12 mouse cellular contexts compared by ENCODE assay signal in genomic region chr2:169821021-169821441, GRCm38 (mm10).
DNase-seq lines count a peak whose midpoint lies in the region; ATAC-seq and TF ChIP-seq lines count a peak whose summit lies in the region.
"Had no signal": no experiment of that assay in that cellular context is flagged by ENCODE, and none has a peak within 500 bp of the region (broad histone marks: within the 10 kb centered on the region; RNA-seq: fewer than 3 reads in every experiment).

No protein-coding gene starts in this region.

- 83% methylated on average over 9 of the region's 9 CpGs for WGBS in kidney, adult 2 months
- WGBS in kidney, embryonic 14.5 days: 81% methylated on average over 9 of the region's 9 CpGs

- intact Hi-C loops in heart, postnatal 36 days (cut with DNase I): no loop called here

- H3K4me1 ChIP-seq in kidney, adult 2 months (ENCODE audit: control insufficient read depth, insufficient read depth, low read length): no peaks in the 10 kb centered on the region
- peaks cover 7% of the 10 kb centered on the region for H3K4me1 ChIP-seq in kidney, embryonic 14.5 days (ENCODE audit: control insufficient read depth, insufficient read depth, low read length)
- H3K4me1 ChIP-seq: liver, embryonic 13.5 days had no signal

- DNase-seq in kidney, adult 2 months: peak; percentile 67
- peak; percentile 58 to 71 for DNase-seq in adrenal gland, postnatal 36 days
- DNase-seq in heart, postnatal 36 days: peak; percentile 18 to 51
- peak; percentile 13 for DNase-seq in ovary, postnatal 14 days (ENCODE audit: low spot score)
- DNase-seq in retina, postnatal 1 day: no peak
- DNase-seq in frontal cortex, adult 2 months (ENCODE audit: extremely low spot score in 1 of 2, low spot score in 1 of 2): no peak
- DNase-seq: cerebellum, adult 18-20 months; layer of hippocampus, postnatal 36 days; liver, embryonic 13.5 days; thymus, adult 2 months had no signal

- no peak overlapping the region for H3K9ac ChIP-seq in kidney, embryonic 14.5 days (ENCODE audit: low read depth, low read length)
- H3K9ac ChIP-seq: forebrain, embryonic 15.5 days; liver, embryonic 13.5 days had no signal

- no peaks in the 10 kb centered on the region for H3K36me3 ChIP-seq in kidney, adult 2 months (ENCODE audit: control insufficient read depth, insufficient read depth, low read length)
- H3K36me3 ChIP-seq in kidney, embryonic 14.5 days (ENCODE audit: control insufficient read depth, insufficient read depth, low read length): no peaks in the 10 kb centered on the region
- H3K36me3 ChIP-seq: forebrain, embryonic 15.5 days; liver, embryonic 13.5 days had no signal

- no peaks in the 10 kb centered on the region for H3K9me3 ChIP-seq in kidney, embryonic 14.5 days (ENCODE audit: control insufficient read depth, low read length)
- H3K9me3 ChIP-seq: forebrain, embryonic 15.5 days; liver, embryonic 13.5 days had no signal

- no peak overlapping the region for H3K4me2 ChIP-seq in kidney, embryonic 14.5 days (replicated peaks; ENCODE audit: low read depth, low read length)
- H3K4me2 ChIP-seq: forebrain, embryonic 15.5 days; liver, embryonic 13.5 days had no signal

- TF ChIP-seq POLR2A in kidney, adult 2 months (IDR thresholded peaks at IDR 0.05; ENCODE audit: low read depth, low read length): no peak

- no peaks in the 10 kb centered on the region for H3K27me3 ChIP-seq in kidney, adult 2 months (replicated peaks; ENCODE audit: control insufficient read depth, insufficient read depth, low read length)
- H3K27me3 ChIP-seq in kidney, embryonic 14.5 days (ENCODE audit: control insufficient read depth, insufficient read depth, low read length): no peaks in the 10 kb centered on the region
- H3K27me3 ChIP-seq: forebrain, embryonic 15.5 days; liver, embryonic 13.5 days had no signal

- ATAC-seq in kidney, embryonic 14.5 days (ENCODE audit: low FRiP score, low TSS enrichment): no peak
- ATAC-seq: forebrain, embryonic 15.5 days had no signal

- H3K27ac ChIP-seq in kidney, adult 2 months (ENCODE audit: insufficient read depth, low read depth, low read length): peak overlapping the region; percentile 25
- no peak overlapping the region for H3K27ac ChIP-seq in kidney, embryonic 14.5 days (ENCODE audit: low read depth, low read length)
- H3K27ac ChIP-seq: forebrain, embryonic 15.5 days; liver, embryonic 13.5 days had no signal

- H3K4me3 ChIP-seq in kidney, adult 2 months (ENCODE audit: insufficient read depth, low read depth, low read length): no peak overlapping the region
- no peak overlapping the region for H3K4me3 ChIP-seq in kidney, embryonic 14.5 days (ENCODE audit: low read length)
- H3K4me3 ChIP-seq: forebrain, embryonic 15.5 days; liver, embryonic 13.5 days had no signal

- no peak for TF ChIP-seq CTCF in kidney, adult 2 months (conservative IDR thresholded peaks at IDR 0.05; ENCODE audit: insufficient read depth, insufficient read length, low read depth, low read length)

Comparison
In these comparisons a context has a peak if more than half of its experiments do, and no peak if none do; other contexts are left out.
1. DNase-seq: peak in kidney, adult 2 months (single experiment), adrenal gland, postnatal 36 days (2 of 2), heart, postnatal 36 days (2 of 2) and ovary, postnatal 14 days (single experiment); none in retina, postnatal 1 day (single experiment) and frontal cortex, adult 2 months (0 of 2).